Mouse (Mus musculus) G1E-ER4 (cell line): Measurements from ENCODE around the gene Mrpl54. TPM values are rescaled to one million over a fixed set of nuclear protein-coding genes. Genes with fewer than 3 reads are reported as not detected.

Experiments
- GATA1 ChIP-seq: IDR thresholded peaks from one replicate; pipeline ENCODE4 v1.8.0; 2012; ENCODE audit warnings: low read length, inconsistent platforms
- polyA plus RNA-seq: library from polyadenylated mRNA; stranded (reverse); fragments of >175 nt; gene quantifications from 2 replicates; pipeline ENCODE4 v1.2.3, GENCODE M21; 2012

Gene Mrpl54
- polyA plus RNA-seq, 1 experiment = 674 TPM

- no peak for TF ChIP-seq GATA1
Measured at GRCm38 (mm10) chr10:81252424-81253419, 14.0 kb downstream of the Mrpl54 start, which contains the start of gene Matk. Gene Matk (plus strand): TSS chr10:81252935.

- TF ChIP-seq GATA1 = no peak
Measured at GRCm38 (mm10) chr10:81249442-81249841, 17.3 kb downstream of the Mrpl54 start.

- no peak for TF ChIP-seq GATA1
Measured at GRCm38 (mm10) chr10:81247804-81248203, 18.9 kb downstream of the Mrpl54 start.

GRCm38 (mm10) chr10:81245166-81245565 is 21.6 kb downstream of the Mrpl54 start:
- TF ChIP-seq GATA1 = no peak

- no peak for TF ChIP-seq GATA1
Measured at GRCm38 (mm10) chr10:81244595-81244994, 22.1 kb downstream of the Mrpl54 start.

- TF ChIP-seq GATA1 = no peak
Measured at GRCm38 (mm10) chr10:81244146-81244545, 22.6 kb downstream of the Mrpl54 start.

GRCm38 (mm10) chr10:81242021-81242420 is 24.7 kb downstream of the Mrpl54 start:
- no peak for TF ChIP-seq GATA1

- TF ChIP-seq GATA1 = no peak
Measured at GRCm38 (mm10) chr10:81240876-81241275, 25.9 kb downstream of the Mrpl54 start.

GRCm38 (mm10) chr10:81238618-81239017 is 28.1 kb downstream of the Mrpl54 start:
- TF ChIP-seq GATA1 = no peak

GRCm38 (mm10) chr10:81236471-81237268 is 30.1 kb downstream of the Mrpl54 start:
- TF ChIP-seq GATA1 = no peak

- no peak for TF ChIP-seq GATA1
Measured at GRCm38 (mm10) chr10:81234206-81234605, 32.5 kb downstream of the Mrpl54 start.

- TF ChIP-seq GATA1 = no peak
Measured at GRCm38 (mm10) chr10:81233226-81233585, 33.5 kb downstream of the Mrpl54 start.

- TF ChIP-seq GATA1 = no peak
Measured at GRCm38 (mm10) chr10:81232580-81233225, 34.0 kb downstream of the Mrpl54 start, which contains the start of gene Zfr2. Gene Zfr2 (plus strand): TSS chr10:81233155.

GRCm38 (mm10) chr10:81231436-81231835 is 35.3 kb downstream of the Mrpl54 start:
- TF ChIP-seq GATA1 = no peak
